Mouse (Mus musculus) hematopoietic stem cell, adult 5-6 weeks (primary cell): ENCODE measurements at regions not wholly inside any gene's neighbourhood (a gene's known extent, or its start where the extent isn't known, plus 50 kb on each side); places are given as distances from the start of the nearest gene placed in this dataset.

Source experiments
- ATAC-seq, 2 experiments: fragments of 125-278 bp in 1 of 2; replicated peaks in 1 of 2; 2 replicates each; pipeline ENCODE4 v1.8.0; 2016 to 2017; ENCODE audit warnings: inconsistent platforms in 2 of 2, mild to moderate bottlenecking in 2 of 2, moderate number of reproducible peaks in 2 of 2, low read depth in 1 of 2, moderate TSS enrichment in 1 of 2; ENCODE audit not compliant: low FRiP score in 2 of 2, poor library complexity in 2 of 2, severe bottlenecking in 2 of 2, insufficient read depth in 1 of 2, low TSS enrichment in 1 of 2

DNA sequence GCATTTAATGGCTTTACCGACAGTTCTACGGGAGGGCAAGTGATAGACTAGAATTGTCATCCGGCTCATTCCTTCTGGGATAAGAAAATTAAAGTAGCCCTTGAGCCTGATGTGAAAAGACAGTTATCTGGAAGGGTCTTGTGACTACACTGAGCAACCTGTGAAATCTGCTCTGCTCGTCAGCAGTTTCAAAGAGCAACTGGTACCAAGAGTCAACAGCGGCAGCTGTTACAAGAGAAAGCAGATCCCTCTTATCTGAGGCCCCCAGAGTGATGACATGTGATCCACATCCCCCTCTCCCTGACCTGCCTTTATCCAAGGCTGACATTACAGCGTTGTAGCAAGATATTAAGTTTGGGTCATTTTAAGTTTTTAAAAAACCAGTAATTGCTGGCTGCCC is 52.6 kb upstream of the Unc13c start:
- ATAC-seq, result no peak

- no peak for ATAC-seq
Measured at GRCm38 (mm10) chr9:74023922-74024321, 55.2 kb upstream of the Unc13c start.

GRCm38 (mm10) chr9:74026131-74026530 is 57.4 kb upstream of the Unc13c start:
- no peak for ATAC-seq

- no peak for ATAC-seq
Measured at GRCm38 (mm10) chr9:74028438-74028837, 59.7 kb upstream of the Unc13c start.

GRCm38 (mm10) chr9:74045936-74046335 is 64.2 kb upstream of the Wdr72 start:
- ATAC-seq, result peak in 1 of 2 experiments; percentile 7; a peak in 1 of 4 replicates

- no peak for ATAC-seq
Measured at GRCm38 (mm10) chr9:74049776-74050175, 60.4 kb upstream of the Wdr72 start.

DNA sequence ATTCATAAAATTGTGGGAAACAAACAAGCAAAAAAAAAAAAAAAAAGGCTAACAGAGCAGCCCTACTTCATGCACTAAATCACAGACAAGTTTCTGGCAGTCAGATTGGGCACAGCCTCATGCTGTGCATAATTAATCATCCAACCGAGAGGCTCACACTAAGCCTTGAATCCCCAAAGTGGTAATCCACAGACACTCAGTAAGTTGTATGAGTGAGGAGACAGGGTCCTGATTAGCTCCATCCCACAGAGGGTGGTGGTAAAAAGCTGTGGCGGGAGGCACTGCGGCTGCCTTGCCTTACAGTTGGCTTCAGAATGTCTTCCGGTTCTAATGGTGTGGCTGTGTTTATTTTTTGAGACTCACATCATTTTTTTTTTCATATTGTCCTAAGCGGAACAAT is 53.4 kb upstream of the Wdr72 start:
- ATAC-seq, result no peak

DNA sequence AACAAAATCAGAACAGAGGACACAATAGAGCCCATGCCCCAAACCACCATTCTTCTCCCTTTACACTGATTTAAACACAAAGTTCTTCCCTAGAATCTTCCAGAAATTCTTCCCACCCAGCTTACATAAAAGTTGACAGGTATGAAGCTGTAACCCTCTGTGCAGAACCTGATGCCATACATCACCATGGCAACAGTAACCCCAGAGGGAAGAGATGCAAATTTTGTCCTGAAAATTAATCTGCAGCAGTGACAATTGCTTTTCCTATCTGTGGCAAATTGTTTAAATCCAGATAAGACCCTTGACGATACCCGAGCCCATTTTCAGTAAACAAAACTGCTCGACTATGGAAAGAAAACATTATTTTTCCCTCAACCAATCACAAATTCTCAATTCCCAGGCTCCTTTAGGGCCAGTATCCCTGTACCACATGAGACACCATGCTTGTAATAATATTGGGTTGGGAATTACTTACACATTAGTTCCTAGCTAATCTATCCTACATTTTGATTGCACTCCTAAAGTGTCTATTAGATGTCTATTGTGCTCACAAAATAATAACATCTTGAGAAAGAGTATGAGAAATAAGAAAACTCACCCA is 52.6 kb upstream of the Wdr72 start:
- ATAC-seq, result no peak

DNA sequence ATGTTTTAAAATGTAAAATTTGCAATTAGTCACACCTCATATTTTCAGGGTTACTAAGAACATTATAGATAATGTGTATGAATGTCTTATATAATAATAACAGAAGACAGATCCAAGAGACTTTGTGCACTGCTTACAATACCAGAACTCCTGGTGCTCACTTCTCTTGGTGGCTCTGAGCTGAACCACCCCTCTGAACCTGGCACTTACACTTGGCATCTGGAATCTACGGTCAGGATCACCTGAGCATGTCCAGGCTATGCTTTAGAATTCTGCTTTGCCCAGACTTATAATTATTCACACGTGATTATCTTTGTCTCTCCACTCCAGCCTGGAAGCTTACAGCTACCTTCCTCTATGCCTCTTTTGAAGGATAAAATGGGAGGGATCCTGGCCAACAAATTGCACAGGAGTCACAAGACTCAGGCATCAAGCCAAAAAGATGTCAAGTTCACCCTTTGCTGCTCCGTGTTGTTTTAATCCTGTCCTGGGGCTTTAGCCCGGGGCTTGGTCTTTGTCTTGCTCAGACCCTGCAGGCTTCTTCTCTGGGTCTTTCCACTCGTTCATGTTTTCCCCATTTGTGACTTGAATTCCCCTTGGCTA is 51.8 kb upstream of the Wdr72 start:
- no peak for ATAC-seq
